Mouse (Mus musculus): ENCODE measurements around the gene Shroom3. TPM values are rescaled to one million over a fixed set of nuclear protein-coding genes. Genes with fewer than 3 reads are reported as not detected.

Shroom3 gene
- total RNA-seq, 2 experiments from 2014 or later = 8.9 to 11.0 TPM

GRCm38 (mm10) chr5:92842417-92842816 lies 159.2 kb downstream of the Shroom3 start:
- no peak for DNase-seq (ENCODE audit: low spot score in 2 of 2)

- no peak for DNase-seq (ENCODE audit: low spot score in 2 of 2)
Measured at GRCm38 (mm10) chr5:92842881-92843280, 159.6 kb downstream of the Shroom3 start.

- DNase-seq (ENCODE audit: low spot score in 2 of 2) = no peak
Measured at GRCm38 (mm10) chr5:92843850-92844785, 160.9 kb downstream of the Shroom3 start.

GRCm38 (mm10) chr5:92849743-92850142 lies 166.5 kb downstream of the Shroom3 start:
- DNase-seq (ENCODE audit: low spot score in 2 of 2) = no peak

- DNase-seq (ENCODE audit: low spot score in 2 of 2) = no peak
Measured at GRCm38 (mm10) chr5:92850925-92851324, 167.7 kb downstream of the Shroom3 start.

- no peak for DNase-seq (ENCODE audit: low spot score in 2 of 2)
Measured at GRCm38 (mm10) chr5:92854983-92855382, 171.7 kb downstream of the Shroom3 start.

- no peak for DNase-seq (ENCODE audit: low spot score in 2 of 2)
Measured at GRCm38 (mm10) chr5:92856346-92856745, 173.1 kb downstream of the Shroom3 start.

- peak in 1 of 2 experiments; percentile 32 for DNase-seq (ENCODE audit: low spot score in 2 of 2)
Measured at GRCm38 (mm10) chr5:92857177-92857576, 173.9 kb downstream of the Shroom3 start.

- DNase-seq (ENCODE audit: low spot score in 2 of 2) = no peak
Measured at GRCm38 (mm10) chr5:92858104-92858503, 174.9 kb downstream of the Shroom3 start.

GRCm38 (mm10) chr5:92858576-92858975 lies 175.3 kb downstream of the Shroom3 start:
- no peak for DNase-seq (ENCODE audit: low spot score in 2 of 2)

- DNase-seq (ENCODE audit: low spot score in 2 of 2) = no peak
Measured at GRCm38 (mm10) chr5:92861416-92862112, 178.3 kb downstream of the Shroom3 start.

GRCm38 (mm10) chr5:92865090-92865489 lies 181.9 kb downstream of the Shroom3 start:
- DNase-seq (ENCODE audit: low spot score in 2 of 2) = no peak

- DNase-seq (ENCODE audit: low spot score in 2 of 2) = no peak
Measured at GRCm38 (mm10) chr5:92866546-92866945, 183.3 kb downstream of the Shroom3 start.

GRCm38 (mm10) chr5:92867253-92867652 lies 184.0 kb downstream of the Shroom3 start:
- DNase-seq (ENCODE audit: low spot score in 2 of 2) = no peak

GRCm38 (mm10) chr5:92868231-92868630 lies 185.0 kb downstream of the Shroom3 start:
- no peak for DNase-seq (ENCODE audit: low spot score in 2 of 2)

GRCm38 (mm10) chr5:92871048-92871447 lies 187.8 kb downstream of the Shroom3 start:
- DNase-seq (ENCODE audit: low spot score in 2 of 2) = no peak

GRCm38 (mm10) chr5:92872182-92872581 lies 188.9 kb downstream of the Shroom3 start:
- no peak for DNase-seq (ENCODE audit: low spot score in 2 of 2)

GRCm38 (mm10) chr5:92872991-92873390 lies 189.8 kb downstream of the Shroom3 start:
- DNase-seq (ENCODE audit: low spot score in 2 of 2) = no peak

- DNase-seq (ENCODE audit: low spot score in 2 of 2) = no peak
Measured at GRCm38 (mm10) chr5:92873518-92873917, 190.3 kb downstream of the Shroom3 start.

- no peak for DNase-seq (ENCODE audit: low spot score in 2 of 2)
Measured at GRCm38 (mm10) chr5:92875836-92876235, 192.6 kb downstream of the Shroom3 start.

- no peak for DNase-seq (ENCODE audit: low spot score in 2 of 2)
Measured at GRCm38 (mm10) chr5:92877104-92877503, 193.9 kb downstream of the Shroom3 start.

GRCm38 (mm10) chr5:92880393-92880792 lies 197.2 kb downstream of the Shroom3 start:
- DNase-seq (ENCODE audit: low spot score in 2 of 2) = no peak
